Mouse (Mus musculus) MEL (cell line): ENCODE measurements around the gene Bmpr2.

Experiments used
- CTCF ChIP-seq, 3 experiments: IDR thresholded peaks in 2 of 3; conservative IDR thresholded peaks in 1 of 3; 2 replicates each; pipeline ENCODE4 v1.5.1; 2011 to 2012; ENCODE audit warnings: low read length in 3 of 3, low read depth in 2 of 3, mild to moderate bottlenecking in 2 of 3, improper control_type of control experiment in 1 of 3, inconsistent platforms in 1 of 3, mixed read lengths in 1 of 3, moderate library complexity in 1 of 3; ENCODE audit not compliant: control insufficient read depth in 1 of 3, insufficient read depth in 1 of 3, poor library complexity in 1 of 3, severe bottlenecking in 1 of 3
- POLR2A ChIP-seq, 2 experiments: IDR thresholded peaks; 2 replicates each; pipeline ENCODE4 v1.6.1; 2011 to 2012; ENCODE audit warnings: low read length in 2 of 2, mild to moderate bottlenecking in 2 of 2, control low read depth in 1 of 2, improper control_type of control experiment in 1 of 2, low read depth in 1 of 2, moderate library complexity in 1 of 2; ENCODE audit not compliant: control insufficient read depth in 1 of 2, insufficient read depth in 1 of 2, poor library complexity in 1 of 2
- RCOR1 ChIP-seq: IDR thresholded peaks from 2 replicates; pipeline ENCODE4 v1.6.1; 2012; ENCODE audit warnings: low read depth, mild to moderate bottlenecking, inconsistent platforms, low read length, improper control_type of control experiment
- TCF12 ChIP-seq: IDR thresholded peaks from 2 replicates; pipeline ENCODE4 v1.6.1; 2014; ENCODE audit warnings: low read depth, mild to moderate bottlenecking, inconsistent platforms, low read length, improper control_type of control experiment, moderate library complexity
- ZNF384 ChIP-seq: IDR thresholded peaks from 2 replicates; pipeline ENCODE4 v1.6.1; 2012; ENCODE audit warnings: low read depth, mild to moderate bottlenecking, inconsistent platforms, low read length, improper control_type of control experiment

DNA sequence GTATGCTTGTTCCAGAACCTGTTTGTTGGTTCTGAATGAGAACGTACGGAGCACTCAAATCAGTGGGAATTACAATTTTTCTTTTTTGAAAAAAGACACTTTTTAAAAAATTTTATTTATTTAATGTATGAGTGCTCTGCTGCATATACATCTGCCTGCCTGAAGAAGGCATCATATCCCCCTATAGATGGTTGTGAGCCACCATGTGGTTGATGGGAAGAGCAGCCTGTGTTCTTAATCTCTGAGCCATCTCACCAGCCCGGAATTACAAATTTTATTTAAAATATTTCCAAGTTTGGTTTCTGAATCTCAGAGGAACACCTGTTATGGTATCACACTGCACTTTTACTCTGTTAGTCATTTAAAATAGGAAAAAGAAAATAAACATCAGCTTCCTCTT, 110.8 kb downstream of the Bmpr2 start:
- TF ChIP-seq RCOR1 (no peak), ZNF384 (no peak), CTCF (IDR thresholded peaks at IDR 0.05 in 2 of 3, conservative IDR thresholded peaks at IDR 0.05 in 1 of 3; ENCODE audit: control insufficient read depth in 1 of 3, insufficient read depth in 1 of 3, low read depth in 2 of 3, low read length in 3 of 3, poor library complexity in 1 of 3, severe bottlenecking in 1 of 3) (peak in 1 of 3 experiments; percentile 30; a peak in 2 of 6 replicates), TCF12 (no peak), POLR2A (IDR thresholded peaks at IDR 0.05; ENCODE audit: control insufficient read depth in 1 of 2, insufficient read depth in 1 of 2, low read depth in 1 of 2, low read length in 2 of 2, poor library complexity in 1 of 2) (no peak)
